Mouse (Mus musculus): Measurements from ENCODE around the gene Clmn. TPM values are rescaled to one million over a fixed set of nuclear protein-coding genes. Genes with fewer than 3 reads are reported as not detected.

Gene Clmn
- total and polyA plus RNA-seq, 2 experiments from 2014 or later: 1.8 to 2.0 TPM

DNA sequence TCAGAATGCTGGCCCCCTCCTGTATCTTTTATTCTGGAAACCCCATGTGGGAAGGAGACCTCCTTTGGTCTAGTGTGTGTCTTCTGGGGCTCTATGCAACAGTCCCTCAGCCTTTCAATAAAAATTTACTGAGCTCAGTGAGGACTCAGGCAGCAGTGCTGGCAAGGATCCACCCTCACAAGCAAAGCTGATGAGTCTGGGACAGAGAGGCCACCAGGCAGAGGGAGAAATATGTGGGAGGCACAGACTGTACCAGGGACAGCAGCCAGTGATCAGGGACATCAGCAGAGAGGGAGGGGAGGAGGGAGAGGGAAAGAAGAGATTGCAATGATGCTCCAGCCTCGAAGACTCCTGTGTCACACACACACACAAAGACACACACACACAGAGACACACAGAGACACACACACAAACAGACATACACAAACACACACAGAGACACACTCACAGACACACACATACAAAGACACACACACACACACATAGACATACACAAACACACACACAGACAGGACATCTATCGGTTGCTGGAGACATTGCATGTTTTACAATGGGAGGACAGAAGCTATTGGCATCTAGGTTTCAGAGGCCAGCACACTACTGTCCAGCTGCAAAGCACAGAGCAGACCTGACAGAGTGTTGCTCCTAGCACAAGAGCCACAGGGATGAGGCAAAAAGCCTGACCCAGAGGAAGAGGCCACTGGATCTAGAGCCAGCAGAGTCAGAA lies 27.6 kb downstream of the Clmn start:
- Histone ChIP-seq H3K27me3 (ENCODE audit: insufficient read depth, low read length) (no peaks in the 10 kb centered on the region), H3K9ac (no peak overlapping the region), H3K27ac (ENCODE audit: low read depth, low read length) (no peak overlapping the region), H3K36me3 (ENCODE audit: insufficient read depth) (no peaks in the 10 kb centered on the region), H3K4me2 (ENCODE audit: low read depth) (no peak overlapping the region), H3K4me1 (ENCODE audit: insufficient read depth) (no peaks in the 10 kb centered on the region), H3K9me3 (ENCODE audit: low read length) (no peaks in the 10 kb centered on the region), H3K4me3 (ENCODE audit: low read depth, low read length) (no peak overlapping the region)
- ATAC-seq (peak; percentile 63), DNase-seq (peak; percentile 33)
- peak; percentile 42; the same call in 1 of the 2 replicates for TF ChIP-seq CTCF (IDR thresholded peaks at IDR 0.05; ENCODE audit: low read depth)
- 69% methylated on average over 2 of the region's 2 CpGs for WGBS

DNA sequence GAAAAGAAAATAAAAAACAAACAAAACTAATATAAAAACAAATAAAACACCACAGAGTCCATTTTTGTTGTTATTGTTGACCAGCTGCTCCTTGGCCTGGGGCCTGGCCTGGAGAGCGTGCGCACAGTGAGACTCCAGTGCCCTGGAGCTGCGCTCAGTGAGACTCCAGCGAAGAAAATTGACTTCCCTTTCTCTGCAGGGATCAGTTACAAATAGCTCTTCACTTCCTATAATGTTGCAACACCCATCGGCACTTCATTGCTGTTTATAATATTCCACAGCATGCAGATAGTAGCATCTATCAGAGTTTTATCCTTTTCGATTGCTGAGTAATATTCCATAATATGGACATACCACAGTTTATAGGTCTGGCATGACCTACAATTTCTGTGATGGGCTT lies 28.6 kb downstream of the Clmn start:
- H3K9ac ChIP-seq: no peak overlapping the region
- DNase-seq (no peak), ATAC-seq (no peak)
- H3K4me2 ChIP-seq (ENCODE audit: low read depth): no peak overlapping the region
- no peaks in the 10 kb centered on the region for H3K9me3 ChIP-seq (ENCODE audit: low read length)
- no peaks in the 10 kb centered on the region for H3K36me3 ChIP-seq (ENCODE audit: insufficient read depth)
- no peak overlapping the region for H3K4me3 ChIP-seq (ENCODE audit: low read depth, low read length)
- H3K4me1 ChIP-seq (ENCODE audit: insufficient read depth): no peaks in the 10 kb centered on the region
- TF ChIP-seq CTCF (IDR thresholded peaks at IDR 0.05; ENCODE audit: low read depth): no peak
- H3K27me3 ChIP-seq (ENCODE audit: insufficient read depth, low read length): no peaks in the 10 kb centered on the region
- H3K27ac ChIP-seq (ENCODE audit: low read depth, low read length): no peak overlapping the region
- 93% methylated on average over 6 of the region's 6 CpGs for WGBS

DNA sequence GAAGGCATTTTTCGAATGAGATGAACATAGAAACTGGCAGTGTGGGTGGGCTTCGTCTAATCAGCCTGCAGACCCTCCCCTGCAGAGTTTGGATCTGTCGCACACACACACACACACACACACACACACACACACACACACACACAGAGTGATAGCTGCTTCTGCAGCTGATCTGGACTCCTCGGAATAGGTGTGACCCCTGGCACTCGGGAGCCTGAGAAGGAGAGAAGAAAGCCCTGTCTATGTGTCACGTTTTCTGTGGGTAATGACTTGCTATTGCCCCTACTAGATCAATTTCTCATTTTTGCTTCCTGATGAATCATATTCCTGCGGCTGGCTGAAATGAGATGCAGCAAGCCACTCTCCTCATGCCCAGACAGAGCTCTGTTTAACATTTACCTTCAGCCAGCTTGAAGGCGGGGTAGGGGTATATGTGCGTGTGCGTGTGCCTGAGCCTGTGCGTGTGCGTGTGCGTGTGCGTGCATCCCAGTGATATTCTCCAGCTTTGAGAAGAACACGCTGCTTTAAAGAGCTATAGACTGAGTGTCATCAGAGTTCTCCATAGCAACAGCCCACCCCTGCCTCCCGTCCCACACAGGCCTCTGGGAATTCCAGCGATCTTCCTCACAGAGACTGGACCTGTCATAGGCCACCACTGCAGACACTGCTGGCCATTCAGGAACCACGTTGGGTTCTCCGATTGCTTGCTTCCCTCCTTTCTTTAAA lies 29.3 kb downstream of the Clmn start:
- peak; percentile 62 for ATAC-seq

DNA sequence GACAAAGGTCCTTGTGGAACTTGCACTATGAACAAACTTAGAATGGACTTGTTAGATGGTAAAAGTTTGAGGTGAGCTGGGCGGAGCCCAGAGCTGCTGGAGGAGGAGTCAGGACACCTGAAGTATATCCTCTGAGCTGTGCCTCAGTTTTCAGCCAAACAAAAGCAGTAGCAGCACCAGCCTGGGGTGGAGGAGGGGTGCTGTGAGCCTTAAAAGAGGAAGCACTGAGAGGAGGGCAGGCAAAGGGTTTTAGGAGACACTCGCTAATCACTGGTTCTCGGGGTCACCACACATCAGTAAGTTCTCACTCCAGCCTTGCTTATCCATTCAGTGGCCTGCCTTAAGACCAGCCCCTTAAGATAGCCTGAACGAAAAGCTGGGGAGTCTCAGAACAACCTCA lies 30.1 kb downstream of the Clmn start:
- H3K4me2 ChIP-seq (ENCODE audit: low read depth): no peak overlapping the region
- 48% methylated on average over 4 of the region's 4 CpGs for WGBS
- no peak overlapping the region for H3K9ac ChIP-seq
- DNase-seq (no peak), ATAC-seq (no peak)
- no peaks in the 10 kb centered on the region for H3K9me3 ChIP-seq (ENCODE audit: low read length)
- no peaks in the 10 kb centered on the region for H3K36me3 ChIP-seq (ENCODE audit: insufficient read depth)
- no peak overlapping the region for H3K4me3 ChIP-seq (ENCODE audit: low read depth, low read length)
- no peak for TF ChIP-seq CTCF (IDR thresholded peaks at IDR 0.05; ENCODE audit: low read depth)
- no peak overlapping the region for H3K27ac ChIP-seq (ENCODE audit: low read depth, low read length)
- H3K4me1 ChIP-seq (ENCODE audit: insufficient read depth): no peaks in the 10 kb centered on the region
- H3K27me3 ChIP-seq (ENCODE audit: insufficient read depth, low read length): no peaks in the 10 kb centered on the region

More for the DNA sequence above, 29.3 kb downstream of the Clmn start:
- Histone ChIP-seq H3K9me3 (ENCODE audit: low read length) (no peaks in the 10 kb centered on the region), H3K4me1 (ENCODE audit: insufficient read depth) (no peaks in the 10 kb centered on the region), H3K27ac (ENCODE audit: low read depth, low read length) (no peak overlapping the region), H3K9ac (no peak overlapping the region), H3K27me3 (ENCODE audit: insufficient read depth, low read length) (no peaks in the 10 kb centered on the region), H3K4me2 (ENCODE audit: low read depth) (no peak overlapping the region), H3K36me3 (ENCODE audit: insufficient read depth) (no peaks in the 10 kb centered on the region), H3K4me3 (ENCODE audit: low read depth, low read length) (no peak overlapping the region)
- TF ChIP-seq CTCF (IDR thresholded peaks at IDR 0.05; ENCODE audit: low read depth): no peak
- 58% methylated on average over 19 of the region's 19 CpGs for WGBS
- DNase-seq: no peak

DNA sequence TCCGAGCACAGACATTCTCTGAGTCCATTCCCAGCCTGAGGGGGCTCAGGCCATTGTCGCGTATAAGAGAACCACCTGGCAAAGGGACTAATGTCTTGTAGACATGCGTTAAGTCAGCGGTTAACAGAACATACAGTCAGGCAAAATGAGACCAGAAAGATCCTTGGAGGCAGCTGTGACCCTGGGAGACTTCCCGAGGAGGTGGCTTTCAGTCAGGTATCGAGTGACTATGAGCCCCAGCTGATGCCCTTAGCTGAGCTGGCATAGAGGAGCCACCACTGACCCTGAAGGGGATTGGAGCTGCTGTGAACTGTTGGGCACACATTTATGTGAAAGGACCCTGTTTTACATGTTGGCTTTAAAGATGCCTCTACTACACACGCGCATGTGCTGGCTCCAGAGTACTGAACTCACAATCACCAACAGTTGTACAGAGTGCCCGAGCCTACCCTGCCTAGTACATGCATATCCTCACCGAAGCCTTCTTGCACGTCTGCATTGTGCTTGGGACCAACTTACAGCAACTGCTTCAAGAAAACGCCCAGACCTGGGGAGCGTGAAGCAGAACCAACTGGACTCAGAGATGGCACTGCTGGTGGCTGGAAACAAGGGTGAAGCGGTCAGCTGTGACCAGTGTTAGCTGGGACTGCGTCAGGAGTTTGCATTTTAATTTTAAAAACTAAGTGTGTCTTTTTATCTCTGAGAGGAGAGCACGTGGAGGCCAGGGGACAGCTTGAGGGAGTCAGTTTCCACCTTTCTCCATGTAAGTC lies 34.0 kb downstream of the Clmn start:
- Histone ChIP-seq H3K4me3 (ENCODE audit: low read depth, low read length) (no peak overlapping the region), H3K36me3 (ENCODE audit: insufficient read depth) (no peaks in the 10 kb centered on the region), H3K9me3 (ENCODE audit: low read length) (no peaks in the 10 kb centered on the region), H3K4me1 (ENCODE audit: insufficient read depth) (no peaks in the 10 kb centered on the region), H3K27me3 (ENCODE audit: insufficient read depth, low read length) (no peaks in the 10 kb centered on the region), H3K27ac (ENCODE audit: low read depth, low read length) (no peak overlapping the region), H3K4me2 (ENCODE audit: low read depth) (no peak overlapping the region), H3K9ac (no peak overlapping the region)
- TF ChIP-seq CTCF (IDR thresholded peaks at IDR 0.05; ENCODE audit: low read depth): no peak
- ATAC-seq (no peak), DNase-seq (no peak)
- WGBS: 77% methylated on average over 17 of the region's 17 CpGs

DNA sequence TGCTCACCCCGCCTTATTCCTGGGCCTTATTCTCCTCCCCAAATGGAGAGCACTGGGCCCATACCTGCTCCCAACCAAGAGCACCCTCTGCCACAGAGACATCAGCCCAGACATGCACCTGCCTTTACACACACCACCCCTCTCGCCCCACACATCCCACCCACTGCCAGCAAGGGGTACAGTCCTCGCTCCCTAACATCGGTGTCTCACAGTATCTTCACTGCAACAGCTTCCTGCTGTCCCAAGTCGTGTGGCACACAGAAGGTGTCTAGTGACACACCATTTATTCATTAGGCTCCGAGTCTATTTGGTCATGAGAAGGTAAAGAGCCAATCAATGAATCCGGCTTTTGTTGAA lies 34.6 kb downstream of the Clmn start:
- H3K9me3 ChIP-seq (ENCODE audit: low read length): no peaks in the 10 kb centered on the region
- H3K4me3 ChIP-seq (ENCODE audit: low read depth, low read length): no peak overlapping the region
- H3K9ac ChIP-seq: no peak overlapping the region
- WGBS: 73% methylated on average over 7 of the region's 7 CpGs
- no peak overlapping the region for H3K27ac ChIP-seq (ENCODE audit: low read depth, low read length)
- no peaks in the 10 kb centered on the region for H3K4me1 ChIP-seq (ENCODE audit: insufficient read depth)
- no peak for DNase-seq
- no peaks in the 10 kb centered on the region for H3K36me3 ChIP-seq (ENCODE audit: insufficient read depth)
- no peak for TF ChIP-seq CTCF (IDR thresholded peaks at IDR 0.05; ENCODE audit: low read depth)
- no peak for ATAC-seq
- H3K27me3 ChIP-seq (ENCODE audit: insufficient read depth, low read length): no peaks in the 10 kb centered on the region
- no peak overlapping the region for H3K4me2 ChIP-seq (ENCODE audit: low read depth)
